Mouse (Mus musculus): ENCODE measurements around the gene Jag2.

DNA sequence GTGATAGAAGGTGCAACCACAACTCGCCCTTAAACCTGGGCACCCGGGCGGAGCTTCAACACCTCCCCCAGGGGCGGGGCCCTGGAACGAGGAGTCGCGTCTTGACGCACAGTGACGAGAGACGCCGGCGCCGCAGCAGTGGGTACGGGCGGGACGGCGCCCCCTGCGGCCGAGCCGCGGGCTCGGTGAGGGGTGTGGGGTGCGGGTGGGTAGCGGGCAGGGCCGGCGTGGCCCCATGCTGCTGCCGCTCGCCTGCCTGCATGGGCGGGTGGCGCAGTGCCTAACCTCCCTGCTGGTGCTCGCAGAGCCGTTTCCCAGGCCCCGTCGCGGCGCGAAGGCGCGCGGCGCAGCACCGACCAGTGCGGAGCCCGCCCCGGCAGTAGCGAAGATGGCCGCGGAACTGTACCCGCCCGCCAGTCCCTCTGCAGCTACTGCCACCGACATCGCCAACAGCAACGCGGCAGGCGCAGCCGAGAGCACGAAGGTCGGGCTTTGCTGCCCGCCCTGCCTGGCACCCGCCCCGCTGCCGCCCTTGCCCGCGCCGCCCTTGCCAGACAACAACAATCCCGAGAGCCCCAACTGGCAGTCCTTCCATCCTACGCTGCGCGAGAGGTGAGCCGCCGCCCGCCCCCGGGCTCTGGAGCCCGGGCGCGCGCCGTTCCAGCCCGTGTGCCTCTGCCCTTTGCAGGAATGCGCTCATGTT is 46.9 kb upstream of the Jag2 start, which contains the start of gene Btbd6:
- peak; percentile 63 for TF ChIP-seq CTCF (IDR thresholded peaks at IDR 0.05; ENCODE audit: low read depth)
- TF ChIP-seq EP300 (IDR thresholded peaks at IDR 0.05; ENCODE audit: low read depth): no peak

Measured in liver, postnatal 0 days (tissue).